26 mouse cellular contexts compared by ENCODE assay signal in the genomic region with DNA sequence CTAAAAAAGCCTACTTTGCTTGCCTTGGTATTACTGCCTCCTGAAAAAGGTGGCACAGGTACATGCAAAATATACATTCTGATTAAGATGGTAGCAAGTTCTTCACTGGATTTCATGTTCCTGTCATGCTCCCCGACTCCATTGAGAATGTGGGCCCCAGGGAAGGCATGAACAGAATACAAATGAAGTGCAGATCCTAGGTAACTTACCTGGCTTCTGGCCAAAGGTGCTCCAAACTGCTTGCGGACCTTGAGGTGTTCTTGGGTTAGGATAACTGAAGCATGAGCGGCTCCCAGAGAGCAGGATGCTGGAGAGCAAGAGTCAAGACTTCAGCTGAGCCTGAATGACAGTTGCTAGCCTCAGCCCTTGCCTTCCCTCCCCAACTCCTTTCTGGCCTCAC. TPM values are rescaled to one million over a fixed set of nuclear protein-coding genes. Genes with fewer than 3 reads are reported as not detected.
"Had no signal": no experiment of that assay in that cellular context is flagged by ENCODE, and none has a peak within 500 bp of the region (broad histone marks: within the 10 kb centered on the region; RNA-seq: fewer than 3 reads in every experiment).

No protein-coding gene starts in this region.

- H3K4me3 ChIP-seq: gastrocnemius, adult 2 months; heart, embryonic 10.5 days; heart, embryonic 12.5 days; hindbrain, embryonic 10.5 days; hindbrain, embryonic 12.5 days; layer of hippocampus, adult 2 months; left cerebral cortex, adult 2 months; limb, embryonic 10.5 days; limb, embryonic 12.5 days; liver, embryonic 13.5 days; liver, embryonic 15.5 days had no signal

- H3K4me2 ChIP-seq: heart, embryonic 12.5 days; hindbrain, embryonic 12.5 days; hindbrain, embryonic 14.5 days; limb, embryonic 12.5 days; liver, embryonic 11.5 days; liver, embryonic 13.5 days; liver, embryonic 15.5 days had no signal

- H3K4me1 ChIP-seq: heart, embryonic 10.5 days; heart, embryonic 12.5 days; hindbrain, embryonic 10.5 days; hindbrain, embryonic 12.5 days; limb, embryonic 10.5 days; limb, embryonic 12.5 days; liver, embryonic 13.5 days; liver, embryonic 15.5 days had no signal

- H3K27me3 ChIP-seq: heart, embryonic 12.5 days; hindbrain, embryonic 12.5 days; limb, embryonic 12.5 days; liver, embryonic 13.5 days; liver, embryonic 15.5 days had no signal

- ATAC-seq: forebrain, embryonic 16.5 days; hindbrain, embryonic 16.5 days; intestine, postnatal 0 days; liver, postnatal 0 days had no signal

- H3K9me3 ChIP-seq: heart, embryonic 10.5 days; heart, embryonic 12.5 days; hindbrain, embryonic 10.5 days; hindbrain, embryonic 12.5 days; limb, embryonic 10.5 days; limb, embryonic 12.5 days; liver, embryonic 13.5 days; liver, embryonic 15.5 days had no signal

- H3K9ac ChIP-seq: heart, embryonic 12.5 days; hindbrain, embryonic 12.5 days; hindbrain, embryonic 14.5 days; limb, embryonic 12.5 days; liver, embryonic 13.5 days; liver, embryonic 15.5 days; liver, postnatal 0 days had no signal

- DNase-seq: gastrocnemius, adult 2 months; gastrocnemius, postnatal 10 days; gastrocnemius, postnatal 25 days; heart, adult 18-20 months; heart, postnatal 10 days; heart, postnatal 4 days; liver; liver, embryonic 13.5 days; liver, postnatal 0 days had no signal

- H3K27ac ChIP-seq: gastrocnemius, adult 2 months; heart, embryonic 10.5 days; hindbrain, embryonic 10.5 days; hindbrain, embryonic 12.5 days; hindbrain, embryonic 14.5 days; layer of hippocampus, adult 2 months; left cerebral cortex, adult 2 months; limb, embryonic 10.5 days; limb, embryonic 12.5 days; liver, embryonic 13.5 days; liver, embryonic 15.5 days had no signal

RNA-seq across cellular contexts. Expression of a gene that starts 55.9 kb away (rescaled TPM):
- polyA plus RNA-seq: frontal cortex, adult 2 months; heart, embryonic 10.5 days; heart, embryonic 14.5 days; intestine, embryonic 14.5 days; intestine, postnatal 0 days; limb, embryonic 10.5 days; limb, embryonic 12.5 days; liver, embryonic 11.5 days; liver, embryonic 13.5 days; liver, embryonic 15.5 days; liver, postnatal 0 days had no signal
